Mouse (Mus musculus): ENCODE data around the gene Spink8.

GRCm38 (mm10) chr9:109833088-109833412, 21.0 kb downstream of the Spink8 start:
- TF ChIP-seq POLR2A (IDR thresholded peaks at IDR 0.05; ENCODE audit: borderline replicate concordance, extremely low read depth, insufficient read depth, insufficient read length, poor library complexity, severe bottlenecking) (no peak), CTCF (IDR thresholded peaks at IDR 0.05; ENCODE audit: borderline replicate concordance, extremely low read depth, insufficient read depth, insufficient read length) (no peak)

Measured in brain, embryonic 14.5 days (tissue).